Mouse (Mus musculus) layer of hippocampus, postnatal 36 days (tissue): Measurements from ENCODE around the gene Hemk1. TPM values are rescaled to one million over a fixed set of nuclear protein-coding genes. Genes with fewer than 3 reads are reported as not detected.

ENCODE experiments used
- DNase-seq, 2 experiments: peaks; one replicate each; pipeline ENCODE4 v3.0.0; 2022
- total RNA-seq, 2 experiments: library from RNA; stranded (reverse); gene quantifications; 2 replicates each; pipeline ENCODE4 v1.2.3; 2021

The Hemk1 gene
- total RNA-seq, 2 experiments from 2014 or later = 17.2 to 19.5 TPM

DNA sequence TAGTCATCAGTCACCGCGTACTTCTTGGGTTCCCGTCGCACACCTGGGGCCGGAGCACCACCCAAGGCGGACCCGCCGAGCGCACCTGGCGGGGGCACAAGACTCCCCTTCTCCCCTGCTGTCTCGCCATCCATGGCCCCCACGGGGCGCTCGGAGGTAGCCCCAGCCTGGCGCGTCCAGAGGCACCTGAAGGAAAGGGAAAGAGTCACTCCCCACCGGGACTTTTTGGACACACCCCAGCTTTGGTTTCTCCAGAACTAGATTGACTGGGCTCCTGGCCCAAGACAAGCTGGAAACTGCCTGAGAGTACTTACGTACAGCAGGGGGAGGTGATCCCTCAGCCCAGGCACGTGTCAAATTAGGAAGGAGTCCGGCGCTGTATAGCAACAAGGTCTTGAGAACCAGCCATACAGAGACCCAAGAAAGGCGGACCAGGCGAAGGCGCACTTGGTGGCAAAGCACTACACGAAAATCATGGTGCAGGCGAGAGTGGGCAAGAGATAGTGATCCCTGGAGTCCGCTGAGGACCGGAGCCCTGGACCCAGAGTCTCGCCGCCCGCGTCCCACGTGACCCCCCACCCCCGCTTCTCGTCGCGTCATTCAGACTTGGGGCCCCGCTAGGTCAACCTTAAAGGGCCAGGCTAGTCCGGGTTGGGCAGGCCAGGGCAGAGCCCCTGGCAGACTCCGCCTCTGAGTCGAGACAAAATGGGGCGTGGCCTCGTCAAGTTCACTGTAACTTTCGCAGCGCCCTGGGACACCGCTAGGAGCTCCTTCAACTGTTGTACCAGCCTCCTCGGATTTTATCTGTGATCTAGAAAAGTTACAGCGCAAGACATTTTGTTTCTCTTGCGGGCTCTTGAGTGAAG, 48.7 kb downstream of the Hemk1 start, which contains the start of gene Mapkapk3:
Mapkapk3 (minus strand) TSS at position 667 of the 866 bp plus-strand sequence.
- peak; percentile 33 to 40 for DNase-seq

DNA sequence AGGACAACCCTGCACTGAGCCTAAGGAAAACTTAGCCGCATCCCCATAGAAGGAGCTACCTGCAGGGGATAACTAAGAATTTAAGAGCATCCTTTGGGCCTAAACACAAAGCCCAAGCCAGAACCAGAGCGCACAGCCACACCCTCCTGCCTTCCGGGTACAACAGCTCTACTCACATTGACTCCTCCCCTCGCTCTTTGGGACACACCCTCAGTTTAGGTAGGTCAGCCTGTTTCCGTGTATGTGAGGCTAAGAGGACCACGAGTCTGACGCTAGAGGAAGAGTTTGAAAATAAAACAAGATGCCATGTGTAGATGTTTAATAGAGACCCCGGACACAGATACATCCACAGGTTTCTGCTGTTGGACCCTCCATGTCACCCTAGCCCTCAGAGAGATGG, 49.4 kb downstream of the Hemk1 start:
- no peak for DNase-seq

DNA sequence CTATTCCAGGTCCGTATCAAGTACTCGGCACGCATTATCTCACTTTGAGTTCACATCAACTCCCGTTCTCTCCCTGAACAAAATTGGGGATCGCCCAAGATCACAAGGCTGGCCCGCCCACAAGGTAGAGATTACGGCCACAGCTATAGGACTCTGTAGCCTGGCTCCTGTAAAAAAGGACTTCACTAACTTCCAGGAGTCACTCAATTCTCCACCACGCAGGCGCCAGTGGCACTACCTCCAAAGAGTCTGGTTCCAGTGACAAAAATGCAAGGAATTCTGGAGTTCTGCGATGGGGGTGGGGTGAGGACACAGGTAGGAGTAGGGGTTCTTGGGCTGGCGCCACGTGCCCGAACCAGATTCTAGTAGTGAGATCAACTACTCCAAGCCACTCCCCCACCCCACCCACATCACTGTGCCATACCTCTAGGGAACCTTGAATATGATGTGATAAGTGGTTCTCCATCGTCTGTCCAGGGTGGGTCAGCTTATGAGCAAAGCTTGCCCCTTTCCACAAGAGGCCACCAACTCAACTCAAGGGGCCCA, 50.0 kb downstream of the Hemk1 start:
- DNase-seq = no peak

DNA sequence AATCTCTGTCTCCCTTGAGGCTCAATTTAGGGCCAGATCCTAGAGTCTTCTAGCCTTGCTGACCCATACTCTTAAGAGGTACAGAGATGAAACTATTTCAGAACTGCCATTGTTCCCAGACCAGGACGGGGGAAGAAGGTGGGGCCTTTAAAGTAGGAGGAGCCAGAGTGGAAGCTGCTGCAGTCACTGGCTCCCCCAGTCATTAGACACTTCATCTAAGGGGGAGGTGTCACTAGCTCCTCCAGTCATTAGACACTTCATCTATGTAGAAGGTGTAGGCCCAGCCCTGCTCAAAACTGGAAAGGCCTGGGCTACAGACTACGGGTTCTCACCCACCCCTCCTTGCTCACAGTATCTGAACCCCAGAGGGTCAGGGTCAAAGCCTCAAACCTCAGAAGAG, 50.9 kb downstream of the Hemk1 start:
- DNase-seq = no peak

DNA sequence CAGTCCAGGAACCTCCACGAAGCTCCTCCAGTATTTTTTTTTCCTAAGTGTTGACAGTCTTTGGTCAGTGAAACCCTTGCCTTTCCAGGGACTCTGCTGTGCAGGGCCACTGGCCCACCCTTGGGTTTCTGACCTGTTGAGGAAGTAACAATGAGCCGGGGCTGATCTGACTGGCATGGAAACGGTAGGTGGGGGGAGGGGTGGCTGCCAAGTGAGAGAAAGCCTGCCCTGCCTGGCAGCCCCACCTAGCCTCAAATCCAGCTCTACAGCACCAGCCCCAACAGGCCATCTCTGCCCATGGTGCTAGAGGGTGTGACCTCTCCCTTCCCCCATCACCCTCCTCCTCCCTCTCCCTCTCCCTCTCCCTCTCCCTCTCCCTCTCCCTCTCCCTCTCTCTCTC, 53.1 kb downstream of the Hemk1 start:
- DNase-seq = no peak

DNA sequence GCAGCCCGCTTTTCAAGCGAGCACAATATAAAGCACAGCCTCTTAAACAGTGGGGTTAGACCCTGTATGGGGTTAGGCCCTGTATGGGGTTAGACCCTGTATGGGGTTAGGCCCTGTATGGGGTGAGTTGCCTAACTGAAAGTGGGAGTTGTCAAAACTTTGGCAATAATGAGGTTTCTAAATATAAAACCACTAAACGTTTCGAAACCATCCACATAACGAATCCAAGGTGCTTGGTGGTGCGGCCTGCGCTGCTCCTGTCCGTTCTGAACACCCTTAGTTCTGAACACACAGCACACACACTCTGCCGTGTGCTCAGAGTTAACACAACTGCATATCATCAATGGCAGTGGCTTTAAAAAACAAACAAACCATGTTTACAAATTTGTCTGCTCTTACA, 55.2 kb downstream of the Hemk1 start:
- DNase-seq = no peak

DNA sequence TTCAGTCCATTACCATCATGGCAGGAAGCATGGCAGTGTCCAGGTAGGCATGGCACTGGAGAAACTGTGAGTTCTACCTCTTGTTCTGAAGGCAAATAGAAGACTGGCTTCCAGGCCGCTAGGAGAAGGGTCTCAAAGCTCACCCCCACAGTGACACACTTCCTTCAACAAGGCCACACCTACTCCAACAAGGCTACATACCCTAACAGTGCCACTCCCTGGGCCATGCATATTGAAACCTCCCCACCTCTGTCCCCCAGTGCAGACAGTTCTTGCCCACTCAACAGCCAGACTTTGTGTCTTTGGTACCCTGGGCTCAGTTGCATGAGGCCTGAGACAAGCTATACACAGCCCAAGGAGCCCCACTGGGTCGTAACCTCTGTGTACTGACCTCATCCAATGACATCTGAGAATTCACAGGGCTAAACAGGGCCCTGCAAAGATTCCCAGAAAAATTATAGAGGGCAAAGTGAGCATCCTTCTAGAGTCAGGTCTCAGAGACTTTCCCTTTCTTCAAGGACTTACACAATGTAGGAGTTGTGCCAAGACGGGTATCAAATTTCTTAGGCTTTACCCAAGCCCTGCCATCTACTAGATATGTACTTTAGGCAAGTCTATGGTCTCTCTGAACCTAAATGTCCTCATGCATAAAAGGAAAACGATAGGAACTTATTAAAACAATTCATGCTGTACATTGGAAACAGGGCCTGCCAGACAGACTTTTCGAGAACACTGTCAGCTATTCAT, 56.7 kb downstream of the Hemk1 start:
- no peak for DNase-seq

DNA sequence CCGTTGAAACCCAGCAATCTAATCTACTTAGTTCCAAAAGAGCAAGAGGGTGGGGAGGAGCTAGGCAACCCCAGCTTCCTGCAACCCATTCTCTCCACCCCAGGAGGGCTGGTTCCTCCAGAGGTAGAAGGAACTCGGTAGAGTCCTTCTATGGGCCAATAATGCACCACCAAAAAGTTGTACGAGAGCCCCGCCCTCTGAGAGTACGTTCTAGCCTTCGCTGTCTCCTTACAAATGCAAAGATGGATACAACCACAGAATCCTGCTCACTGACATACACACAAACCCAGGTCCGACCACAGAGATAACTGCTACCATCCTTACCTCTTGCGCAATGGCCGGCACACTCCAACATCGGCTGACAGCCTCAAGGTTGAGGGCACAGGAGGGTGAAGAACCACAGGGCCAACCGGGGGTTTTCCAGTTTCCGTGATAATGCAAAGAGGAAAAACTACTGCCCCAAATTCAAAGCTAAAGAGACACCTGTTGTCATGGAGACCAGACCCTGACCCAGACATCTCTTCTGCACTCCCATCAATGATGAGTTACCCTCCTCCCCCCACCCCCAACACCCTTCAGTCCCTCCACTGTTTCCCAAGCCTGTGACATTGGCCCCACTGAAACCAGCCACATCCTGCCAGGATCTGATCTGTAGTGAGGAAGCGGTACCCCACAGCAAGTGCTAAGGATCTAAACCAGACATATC, 57.7 kb downstream of the Hemk1 start:
- DNase-seq = no peak

DNA sequence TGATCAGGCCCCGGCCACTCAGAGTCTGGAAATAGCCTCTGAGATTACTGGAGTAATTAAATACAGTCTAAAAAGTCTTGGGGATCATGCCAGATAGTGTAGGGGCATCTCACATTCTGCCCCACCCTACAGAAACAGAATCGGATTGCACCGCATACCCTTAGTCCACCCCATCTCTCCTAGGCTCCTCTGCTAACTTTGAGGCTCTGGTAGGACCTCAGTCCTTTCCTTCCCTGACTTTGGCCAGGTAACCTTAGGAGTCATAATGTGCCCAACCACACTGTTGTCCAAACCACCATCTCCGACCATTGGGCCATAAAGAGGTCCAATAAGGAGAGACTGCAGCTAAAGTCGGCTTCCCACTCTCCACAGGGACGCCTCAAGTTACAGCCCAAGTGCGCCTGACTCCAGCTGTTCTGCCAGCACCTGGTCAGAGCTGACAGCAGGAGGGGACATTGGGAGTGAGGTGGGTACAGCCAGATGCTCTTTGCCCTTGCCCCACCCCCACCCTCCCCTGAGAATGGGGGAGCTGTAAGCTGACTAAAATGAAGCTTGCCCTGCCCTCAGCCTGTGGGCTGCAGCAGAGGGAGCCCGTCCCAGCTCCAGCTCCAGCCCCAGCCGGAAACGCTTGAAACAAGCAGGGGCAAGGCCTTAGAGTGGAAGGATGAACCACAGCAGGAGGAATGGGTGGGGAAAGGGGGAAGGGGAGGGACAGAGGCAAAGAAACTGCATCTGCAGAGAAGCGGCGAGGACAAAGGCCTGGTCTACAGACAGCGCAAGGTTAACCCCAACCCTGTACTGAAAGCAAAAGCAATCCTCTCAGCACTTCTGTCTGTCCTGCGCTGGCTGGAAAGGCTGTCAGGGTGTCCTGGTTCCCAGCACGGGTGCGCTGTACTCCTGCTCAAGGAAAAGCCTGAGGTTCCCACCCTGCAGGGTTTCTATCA, 58.5 kb downstream of the Hemk1 start:
- DNase-seq = no peak

DNA sequence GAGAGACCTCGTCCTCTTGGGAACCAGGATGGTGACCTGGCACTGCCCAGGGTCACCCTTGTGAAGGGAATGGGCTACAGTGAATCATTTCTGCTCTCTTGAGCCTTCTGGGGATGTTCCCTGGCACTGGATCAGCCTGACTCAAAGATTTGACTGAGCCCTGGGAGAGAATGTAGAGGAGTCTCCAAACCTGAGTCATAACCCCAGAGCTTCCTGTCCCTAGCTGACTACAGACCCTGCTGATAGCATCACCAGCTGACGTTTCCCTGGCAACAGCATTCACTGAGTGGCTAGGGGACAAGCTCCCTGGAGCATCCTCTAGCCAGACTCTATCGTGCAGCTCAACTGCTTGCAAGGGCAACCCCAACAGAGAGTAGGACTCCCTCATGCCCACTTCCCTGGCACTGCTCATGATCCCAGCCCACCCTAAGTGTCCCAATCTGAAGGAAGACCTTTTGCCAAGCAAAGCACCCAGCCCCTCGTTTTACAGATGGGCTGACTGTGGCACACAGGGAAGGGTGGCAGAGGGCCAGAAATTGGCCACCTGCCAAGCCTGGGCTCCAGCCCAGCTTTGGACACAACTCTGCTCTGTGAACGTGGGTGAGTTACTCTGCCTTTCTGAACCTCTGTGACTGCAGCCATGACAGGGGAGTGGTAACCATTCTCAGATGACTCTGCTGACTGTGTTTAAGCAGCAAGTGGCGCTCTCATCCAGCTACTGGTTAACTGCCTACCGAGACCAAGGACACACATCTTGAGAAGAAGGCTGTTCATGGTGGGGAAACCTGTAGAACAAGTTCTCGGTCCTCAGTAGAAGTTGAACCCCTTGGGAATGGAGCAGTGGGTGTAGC, 59.4 kb downstream of the Hemk1 start:
- peak in 1 of 2 experiments; percentile 48 for DNase-seq

DNA sequence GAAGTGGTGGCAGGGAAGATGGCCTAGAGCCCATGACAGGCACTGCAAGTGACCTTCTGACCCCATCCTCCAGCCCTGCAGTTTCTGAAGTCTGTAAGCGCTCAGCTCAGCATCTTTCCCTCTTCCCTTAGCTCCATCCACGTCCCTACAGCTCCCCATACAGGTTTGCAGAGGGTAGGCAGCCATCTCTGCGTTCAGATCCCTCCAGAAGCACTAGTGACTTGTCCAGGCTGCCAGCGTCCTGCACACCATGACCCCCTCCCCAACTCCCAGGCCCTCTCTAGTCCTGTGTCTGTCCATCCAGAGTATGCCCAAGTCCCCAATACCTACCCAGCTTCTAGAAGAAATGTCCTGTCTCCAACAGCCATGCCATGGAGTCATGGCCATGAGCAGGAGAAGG, 60.0 kb downstream of the Hemk1 start:
- peak in 1 of 2 experiments; percentile 31 for DNase-seq

DNA sequence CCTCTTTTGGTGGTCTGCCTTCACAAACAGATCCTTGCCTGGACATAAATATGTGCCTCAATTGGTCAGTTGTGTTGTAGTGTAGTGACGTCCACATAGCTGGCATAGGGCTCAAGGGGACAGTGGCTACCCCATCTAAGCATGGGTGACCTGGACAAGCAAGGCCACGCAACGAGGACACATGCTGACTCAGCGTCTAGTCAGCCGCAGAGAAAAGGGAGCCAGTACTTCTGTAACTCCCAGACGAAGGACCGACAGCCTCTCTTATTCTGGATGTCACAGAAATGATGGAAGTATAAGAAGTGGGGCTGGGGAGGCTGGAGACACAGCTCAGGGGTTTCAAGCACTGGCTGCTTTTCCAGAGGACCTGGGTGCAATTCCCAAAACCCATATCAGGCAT, 60.5 kb downstream of the Hemk1 start:
- DNase-seq = no peak

Other genes starting within 250 kb of the Hemk1 start
- gene Dock3, start 106.4 kb downstream of the Hemk1 start, total RNA-seq = 100 to 1,000 TPM; 107 to 108 TPM
- gene Mapkapk3, start 48.5 kb downstream of the Hemk1 start, total RNA-seq = 1 to 10 TPM; 1.6 to 2.9 TPM
- 1 to 10 TPM; 3.8 to 3.9 TPM for gene Cish, start 42.3 kb downstream of the Hemk1 start, total RNA-seq
- 1 to 10 TPM; 1.5 to 1.9 TPM for gene 6430571L13Rik, start 2.3 kb upstream of the Hemk1 start, total RNA-seq
- gene Cacna2d2, start 61.3 kb upstream of the Hemk1 start, total RNA-seq = 10 to 100 TPM; 17.5 to 23.3 TPM
- 10 to 100 TPM; 34.6 to 35.0 TPM for gene Tmem115, start 195.6 kb upstream of the Hemk1 start, total RNA-seq
- 10 to 100 TPM; 15.1 to 18.2 TPM for gene Cyb561d2, start 203.8 kb upstream of the Hemk1 start, total RNA-seq
- gene Nprl2, start 203.9 kb upstream of the Hemk1 start, total RNA-seq = 10 to 100 TPM; 39.7 to 47.9 TPM
- gene Zmynd10, start 208.9 kb upstream of the Hemk1 start, total RNA-seq = 1 to 10 TPM; 3.4 to 4.3 TPM
- 10 to 100 TPM; 15.8 TPM for gene Rassf1, start 213.2 kb upstream of the Hemk1 start, total RNA-seq
- gene Tusc2, start 224.9 kb upstream of the Hemk1 start, total RNA-seq = 10 to 100 TPM; 70.1 to 82.0 TPM
- 10 to 100 TPM; 13.0 to 13.5 TPM for gene Hyal2, start 229.6 kb upstream of the Hemk1 start, total RNA-seq
- 1 to 10 TPM; 6.5 to 6.7 TPM for gene Hyal1, start 238.6 kb upstream of the Hemk1 start, total RNA-seq
- 10 to 100 TPM; 13.5 to 13.8 TPM for gene Naa80, start 240.5 kb upstream of the Hemk1 start, total RNA-seq
- 1 to 10 TPM; 1.3 to 1.8 TPM for gene Hyal3, start 242.5 kb upstream of the Hemk1 start, total RNA-seq
- gene Ifrd2, start 249.3 kb upstream of the Hemk1 start, total RNA-seq = 10 to 100 TPM; 11.2 to 13.8 TPM